Mouse (Mus musculus) embryonic facial prominence, embryonic 11.5 days (tissue): ENCODE results near the gene Gabpb2. TPM values are rescaled to one million over a fixed set of nuclear protein-coding genes. Genes with fewer than 3 reads are reported as not detected.

Experiments
- ATAC-seq: fragments of 200-750 bp; cut with Nextera tagmentation; replicated peaks from 2 replicates; pipeline ENCODE4 v1.8.0; 2017; ENCODE audit warnings: low read depth; ENCODE audit not compliant: insufficient number of reproducible peaks, low FRiP score, low TSS enrichment
- DNase-seq: peaks from one replicate; pipeline ENCODE4 v3.0.0-alpha.2; 2015; ENCODE audit warnings: low spot score
- H3K27ac ChIP-seq: fragments of 300-500 bp; sonication (generic); replicated peaks from 2 replicates; pipeline ENCODE4 v1.5.1; 2014; ENCODE audit warnings: mild to moderate bottlenecking, low read depth, low read length, control low read depth
- H3K27me3 ChIP-seq: fragments of 300-500 bp; sonication (generic); 2 replicates; pipeline ENCODE4 v1.6.1; 2014; ENCODE audit warnings: mild to moderate bottlenecking, low read length, moderate library complexity, mixed read lengths; ENCODE audit not compliant: control insufficient read depth, insufficient read depth
- H3K36me3 ChIP-seq: fragments of 300-500 bp; sonication (generic); replicated peaks from 2 replicates; pipeline ENCODE4 v1.6.1; 2014; ENCODE audit warnings: low read depth, mild to moderate bottlenecking, low read length, moderate library complexity, mixed read lengths; ENCODE audit not compliant: control insufficient read depth, insufficient read depth
- H3K4me1 ChIP-seq: fragments of 300-500 bp; sonication (generic); 2 replicates; pipeline ENCODE4 v1.6.1; 2014; ENCODE audit warnings: low read length, mixed read lengths; ENCODE audit not compliant: control insufficient read depth, insufficient read depth
- H3K4me2 ChIP-seq: fragments of 300-500 bp; sonication (generic); 2 replicates; pipeline ENCODE4 v1.6.1; 2014; ENCODE audit warnings: low read depth, mild to moderate bottlenecking, control low read depth, low read length, moderate library complexity
- H3K4me3 ChIP-seq: fragments of 300-500 bp; sonication (generic); 2 replicates; pipeline ENCODE4 v1.5.1; 2014; ENCODE audit warnings: low read depth, low read length, control low read depth
- H3K9ac ChIP-seq: fragments of 300-500 bp; sonication (generic); replicated peaks from 2 replicates; pipeline ENCODE4 v1.6.1; 2014; ENCODE audit warnings: mild to moderate bottlenecking, control low read depth, low read length
- H3K9me3 ChIP-seq: fragments of 300-500 bp; sonication (generic); replicated peaks from 2 replicates; pipeline ENCODE4 v1.6.1; 2016; ENCODE audit warnings: mild to moderate bottlenecking, low read length, inconsistent platforms, mixed read lengths; ENCODE audit not compliant: control insufficient read depth
- WGBS: fragments of 180-500 bp; shearing (Covaris S2); extraction: QIAGEN DNeasy Blood & Tissue Kit; methylation state at CpG from one replicate; pipeline ENCODE4 v1.1.7; 2014; 5-methylcytosine and 5-hydroxymethylcytosine counted together
- polyA plus RNA-seq: library from polyadenylated mRNA; unstranded; fragments of >200 nt; fragmentation: Nextera tagmentation; extraction: Ambion mirVana; gene quantifications from 2 replicates; pipeline ENCODE4 v1.2.1, GENCODE M21; 2014

The Gabpb2 gene
- polyA plus RNA-seq, 1 experiment from 2014 or later, result 6.7 TPM

DNA sequence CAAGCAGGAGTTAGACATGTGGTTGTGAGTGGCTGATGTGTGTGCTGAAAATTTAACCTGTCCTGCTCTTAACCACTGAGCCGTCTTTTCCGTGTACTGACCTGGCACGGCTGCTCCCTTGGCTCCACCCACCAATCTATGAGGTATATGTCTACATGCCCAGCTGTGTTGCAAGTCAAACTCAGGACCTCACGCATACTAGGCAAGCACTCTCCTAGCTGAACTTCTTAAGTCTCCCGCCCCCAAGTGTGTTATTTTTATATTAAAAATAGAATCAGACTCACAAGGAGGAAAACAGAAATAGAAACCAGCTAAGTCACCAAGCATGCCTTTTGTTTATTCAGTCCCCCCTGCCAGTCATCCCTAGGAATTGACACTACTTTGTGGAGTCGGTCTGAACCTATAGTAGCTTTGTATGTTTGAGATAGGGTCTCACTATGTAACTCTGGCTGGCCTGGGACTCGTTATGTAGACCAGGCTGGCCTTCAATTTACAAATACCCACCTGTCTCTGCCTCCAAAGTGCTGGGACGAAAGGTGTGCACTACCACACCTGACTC lies 19.9 kb upstream of the Gabpb2 start:
- Histone ChIP-seq H3K9ac (no peak overlapping the region), H3K27ac (no peak overlapping the region), H3K27me3 (no peaks in the 10 kb centered on the region), H3K4me2 (no peak overlapping the region), H3K9me3 (no peaks in the 10 kb centered on the region), H3K4me3 (no peak overlapping the region), H3K4me1 (no peaks in the 10 kb centered on the region; the same call in 1 of the 2 replicates), H3K36me3 (peaks cover 4% of the 10 kb centered on the region; the same call in 1 of the 2 replicates)
- no peak for DNase-seq
- no peak for ATAC-seq
- 90% methylated on average over 8 of the region's 8 CpGs for WGBS

DNA sequence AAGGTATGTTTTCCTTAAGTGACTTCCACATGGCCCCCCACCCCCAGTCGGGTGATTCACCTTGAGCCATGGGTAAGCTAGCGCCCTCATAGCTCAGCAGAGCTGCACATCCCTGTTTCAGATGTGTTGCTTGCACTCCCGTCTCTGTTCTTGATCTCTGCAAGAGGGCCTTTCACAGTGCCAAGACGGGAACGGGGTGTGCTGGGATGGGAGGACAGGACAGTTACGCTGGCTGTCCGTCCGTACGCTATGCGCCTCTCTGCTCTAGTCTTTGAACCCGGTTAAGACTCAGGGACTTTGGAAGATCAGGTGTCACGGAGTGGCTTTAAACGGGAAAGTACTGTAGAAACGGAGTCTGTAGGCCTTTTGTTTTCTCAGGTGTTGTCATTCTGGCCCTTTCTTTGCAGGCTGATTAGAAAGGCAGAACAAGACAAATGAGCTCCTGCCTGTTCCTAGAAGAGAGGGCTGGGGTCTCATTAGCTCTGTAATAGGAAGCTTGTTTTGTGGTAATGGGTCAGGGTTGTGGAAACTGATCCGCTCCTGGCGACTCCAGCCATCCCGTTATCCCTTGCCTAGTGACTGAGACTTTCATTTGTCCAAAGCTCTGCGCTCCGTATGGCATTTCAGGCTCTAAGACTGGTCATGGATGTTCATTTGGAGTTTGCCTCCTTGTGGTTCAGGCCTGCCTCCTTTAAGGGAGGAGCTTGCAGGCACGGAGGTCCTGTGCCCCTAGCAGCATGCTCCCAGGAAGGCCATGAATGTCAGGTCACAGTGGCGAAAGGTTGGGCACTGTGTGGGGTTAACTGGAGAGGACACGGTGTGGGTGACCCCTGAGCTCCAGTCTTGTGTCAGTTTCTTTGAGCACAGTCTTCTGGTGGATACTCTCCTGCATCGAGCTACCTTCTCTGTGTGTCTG lies 17.9 kb upstream of the Gabpb2 start:
- WGBS, result 54% methylated on average over 23 of the region's 23 CpGs
- Histone ChIP-seq H3K4me2 (no peak overlapping the region), H3K9me3 (no peaks in the 10 kb centered on the region), H3K27ac (no peak overlapping the region), H3K36me3 (peaks cover 4% of the 10 kb centered on the region; the same call in 1 of the 2 replicates), H3K27me3 (no peaks in the 10 kb centered on the region), H3K4me1 (peaks cover 4% of the 10 kb centered on the region), H3K4me3 (no peak overlapping the region), H3K9ac (no peak overlapping the region)
- no peak for ATAC-seq
- no peak for DNase-seq

DNA sequence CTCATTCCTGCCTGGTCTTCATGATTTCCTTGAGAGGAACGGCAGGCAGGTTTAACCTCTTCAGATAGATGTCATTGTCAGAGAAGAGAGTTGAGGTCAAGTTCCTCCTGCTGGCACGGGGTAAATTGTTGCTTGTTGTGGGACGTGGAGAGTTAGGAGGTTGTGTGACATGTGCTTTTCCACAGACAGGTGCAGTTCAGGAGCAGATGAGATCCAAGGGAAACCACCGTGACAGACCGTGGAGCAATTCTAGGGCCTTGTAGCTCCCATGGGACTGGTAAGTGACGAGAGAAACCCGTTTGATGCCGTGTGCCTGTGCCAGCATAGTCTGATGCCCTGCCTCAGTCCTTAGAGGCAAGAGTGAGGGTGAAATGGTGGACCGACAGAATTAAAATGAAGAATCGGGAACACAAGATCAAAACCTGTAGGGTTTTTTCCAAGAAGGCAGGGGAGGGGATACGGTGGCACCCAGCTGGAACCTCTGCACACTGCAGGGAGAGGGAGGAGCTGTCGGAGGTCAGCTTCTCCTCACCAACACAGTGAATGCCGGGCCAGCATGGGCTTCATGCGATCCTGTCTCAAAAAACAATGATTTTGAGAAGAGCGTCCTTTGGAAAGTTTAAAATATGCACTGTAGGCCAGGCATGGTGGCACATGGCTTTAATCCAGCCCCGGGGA lies 15.7 kb upstream of the Gabpb2 start:
- H3K4me2 ChIP-seq, result no peak overlapping the region
- DNase-seq (no peak), ATAC-seq (no peak)
- peaks cover 4% of the 10 kb centered on the region for H3K4me1 ChIP-seq
- no peak overlapping the region for H3K27ac ChIP-seq
- no peaks in the 10 kb centered on the region for H3K9me3 ChIP-seq
- peaks cover 4% of the 10 kb centered on the region; the same call in 1 of the 2 replicates for H3K36me3 ChIP-seq
- no peak overlapping the region for H3K4me3 ChIP-seq
- no peaks in the 10 kb centered on the region for H3K27me3 ChIP-seq
- WGBS, result 87% methylated on average over 16 of the region's 16 CpGs
- no peak overlapping the region for H3K9ac ChIP-seq

DNA sequence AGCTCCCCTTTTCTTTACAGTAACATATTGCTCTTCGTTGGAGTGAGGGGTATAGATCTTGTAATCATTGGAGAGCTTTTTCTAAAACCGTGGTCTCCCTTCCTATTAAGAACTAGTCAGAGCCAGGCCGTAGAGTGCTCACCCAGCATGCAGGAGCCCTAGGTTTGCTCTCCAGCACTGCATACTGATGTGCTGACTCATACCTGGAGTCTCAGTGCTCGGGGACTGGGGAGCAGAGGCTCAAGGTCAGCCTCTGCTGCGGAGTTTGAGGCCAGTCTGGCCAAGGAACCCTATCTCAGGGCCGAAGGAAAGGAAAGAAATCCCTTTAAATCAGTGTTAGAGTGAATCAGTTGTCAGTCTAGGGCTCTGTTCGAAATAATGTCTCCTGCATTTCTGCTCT lies 15.1 kb upstream of the Gabpb2 start:
- ATAC-seq (no peak), DNase-seq (no peak)
- Histone ChIP-seq H3K4me3 (no peak overlapping the region), H3K9me3 (no peaks in the 10 kb centered on the region), H3K27me3 (no peaks in the 10 kb centered on the region), H3K4me2 (no peak overlapping the region), H3K9ac (no peak overlapping the region), H3K27ac (no peak overlapping the region), H3K4me1 (peaks cover 4% of the 10 kb centered on the region), H3K36me3 (peaks cover 4% of the 10 kb centered on the region; the same call in 1 of the 2 replicates)
- WGBS, result 88% methylated on average over 7 of the region's 7 CpGs

- DNase-seq, result no peak
- 83% methylated on average over 13 of the region's 13 CpGs for WGBS
Observed at GRCm38 (mm10) chr3:95231298-95232221, 13.8 kb upstream of the Gabpb2 start, which contains the start of gene Mllt11. Mllt11 (minus strand) TSS chr3:95232171.

GRCm38 (mm10) chr3:95230495-95231297 lies 13.0 kb upstream of the Gabpb2 start:
- no peak for DNase-seq

More at GRCm38 (mm10) chr3:95231298-95232221, 13.8 kb upstream of the Gabpb2 start, which contains the start of gene Mllt11:
- Histone ChIP-seq H3K9ac (peak within 1 kb of the TSS; percentile 22; the same call in 1 of the 2 replicates), H3K4me3 (peak within 1 kb of the TSS; percentile 5; the same call in 1 of the 2 replicates), H3K4me1 (peaks cover 4% of the 10 kb centered on the region), H3K27me3 (no peaks in the 10 kb centered on the region), H3K27ac (no peak within 1 kb of the TSS), H3K9me3 (no peaks in the 10 kb centered on the region), H3K4me2 (peak within 1 kb of the TSS; percentile 89), H3K36me3 (peaks cover 4% of the 10 kb centered on the region; the same call in 1 of the 2 replicates)
- ATAC-seq, result no peak

More at GRCm38 (mm10) chr3:95230495-95231297, 13.0 kb upstream of the Gabpb2 start:
- Histone ChIP-seq H3K9me3 (no peaks in the 10 kb centered on the region), H3K27me3 (no peaks in the 10 kb centered on the region), H3K4me3 (peak overlapping the region; percentile 63), H3K27ac (peak overlapping the region; percentile 31; the same call in 1 of the 2 replicates), H3K9ac (peak overlapping the region; percentile 49), H3K4me1 (peaks cover 4% of the 10 kb centered on the region), H3K36me3 (peaks cover 5% of the 10 kb centered on the region), H3K4me2 (peak overlapping the region; percentile 89)
- ATAC-seq, result no peak
- 39% methylated on average over 8 of the region's 8 CpGs for WGBS
